Mouse (Mus musculus): ENCODE measurements around the gene Fam208a. TPM values are rescaled to one million over a fixed set of nuclear protein-coding genes. Genes with fewer than 3 reads are reported as not detected.

The Fam208a gene
- total RNA-seq (2021), result 10 to 100 TPM; 17.6 to 20.0 TPM
- long read RNA-seq, experiment 1, partial matches to known transcripts, result 0 of 7 reads
- long read RNA-seq, experiment 1, other reads (novel, unspliced or antisense), result 7 of 7 reads
- long read RNA-seq, experiment 2, partial matches to known transcripts, result 2 of 11 reads
- long read RNA-seq, experiment 2, other reads (novel, unspliced or antisense), result 9 of 11 reads

DNA sequence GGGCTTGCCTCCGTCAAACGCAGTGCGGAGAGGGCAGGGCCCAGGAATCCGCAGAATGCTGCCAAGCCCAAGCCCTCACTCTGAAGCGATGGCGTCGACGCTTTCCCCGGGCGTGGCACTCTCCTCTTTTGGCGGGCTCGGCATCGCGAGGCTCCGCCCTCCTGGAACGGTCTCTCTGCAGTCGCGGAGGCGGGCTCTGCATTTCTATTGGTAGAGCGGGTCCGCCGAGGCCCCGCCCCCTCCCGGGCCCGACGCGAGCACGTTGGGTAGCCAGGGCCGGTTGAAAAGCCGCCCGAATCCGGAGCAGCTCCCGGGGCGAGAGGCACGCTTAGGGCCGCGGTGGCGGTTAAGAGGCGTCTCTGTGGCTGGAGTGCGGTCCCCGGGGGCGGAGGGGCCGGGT, at the start of gene Fam208a:
Fam208a (plus strand) TSS at position 262 of the 400 bp plus-strand sequence.
- DNase-seq (ENCODE audit: low spot score in 2 of 2), result peak; percentile 87 to 94

DNA sequence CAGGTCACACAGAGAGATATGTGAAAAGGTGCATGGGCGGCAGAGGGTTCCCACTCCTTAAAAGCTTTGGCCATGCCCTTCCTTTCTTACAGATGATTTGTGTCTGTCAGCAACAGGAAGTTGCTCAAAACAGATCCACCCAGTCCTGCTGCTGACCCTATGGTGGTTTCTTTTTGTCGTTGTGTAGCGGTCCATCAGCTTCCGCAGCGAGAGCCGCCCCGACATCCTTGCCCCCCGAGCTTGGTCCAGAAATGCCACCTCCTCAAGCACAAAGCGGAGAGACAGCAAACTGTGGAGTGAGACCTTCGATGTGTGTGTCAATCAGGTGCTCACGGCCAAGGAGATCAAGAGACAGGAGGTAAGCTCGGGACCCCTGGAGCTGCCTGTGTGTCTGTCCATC, 49.2 kb upstream of the Fam208a start:
- DNase-seq (ENCODE audit: low spot score in 2 of 2), result no peak

DNA sequence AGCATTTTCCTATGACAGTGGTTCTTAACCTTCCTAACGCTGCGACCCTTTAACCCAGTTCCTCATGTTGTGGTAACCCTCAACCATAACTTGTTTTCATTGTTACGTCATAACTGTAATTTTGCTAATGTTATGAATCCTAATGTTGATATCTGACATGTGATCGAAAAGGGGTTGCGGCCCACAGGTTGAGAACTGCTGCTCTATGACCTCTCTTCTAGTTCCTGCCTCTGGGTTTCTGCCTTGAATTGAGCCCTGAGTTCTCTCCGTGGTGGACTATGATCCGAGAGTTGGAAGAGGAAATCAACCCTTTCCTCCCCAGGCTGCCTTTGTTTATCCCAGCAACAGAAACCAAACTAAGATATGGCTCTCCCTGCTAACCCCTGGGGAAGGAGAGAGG, 47.2 kb upstream of the Fam208a start:
- no peak for DNase-seq (ENCODE audit: low spot score in 2 of 2)

DNA sequence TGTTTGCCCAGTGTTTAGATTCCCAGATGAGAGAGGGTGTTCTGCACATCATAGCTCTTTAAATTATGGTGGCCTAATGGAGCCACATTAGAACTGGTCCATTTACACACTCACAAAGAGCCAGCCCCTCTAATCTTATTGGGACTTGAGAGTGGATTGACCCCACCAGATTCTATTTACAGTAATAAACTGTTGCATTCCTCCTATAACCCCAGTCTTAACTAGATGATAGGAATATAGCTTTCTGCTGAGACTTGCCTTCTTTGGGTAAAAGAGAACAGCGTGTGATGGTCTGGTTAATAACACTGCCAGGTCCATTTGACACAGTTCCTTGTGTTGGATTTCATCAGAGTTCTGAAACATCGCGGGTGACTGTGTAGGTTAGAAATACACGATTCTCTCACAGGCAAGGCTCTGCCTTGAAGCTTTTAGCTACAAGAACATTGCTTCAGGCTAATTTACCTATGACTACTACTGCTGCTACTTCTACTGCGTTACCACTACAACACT, 45.3 kb upstream of the Fam208a start:
- no peak for DNase-seq (ENCODE audit: low spot score in 2 of 2)

DNA sequence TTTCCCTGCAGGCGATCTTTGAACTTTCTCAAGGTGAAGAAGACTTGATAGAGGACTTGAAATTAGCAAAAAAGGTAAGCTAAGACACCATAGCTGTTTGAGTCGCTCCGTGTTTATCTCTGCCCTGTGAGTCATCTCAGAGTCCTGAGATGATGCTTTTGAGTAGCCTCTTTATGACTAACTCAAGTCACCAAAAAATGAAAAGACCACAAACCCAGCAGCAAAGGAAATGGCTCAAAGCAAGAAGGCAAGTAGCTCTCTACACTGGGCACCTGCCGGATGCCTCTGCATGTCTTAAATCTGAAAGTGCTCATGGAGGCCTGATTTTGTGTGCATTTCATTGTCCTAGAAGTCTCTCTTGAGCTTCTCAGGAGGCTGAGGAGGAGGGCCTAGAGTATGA, 44.5 kb upstream of the Fam208a start:
- DNase-seq (ENCODE audit: low spot score in 2 of 2), result no peak

DNA sequence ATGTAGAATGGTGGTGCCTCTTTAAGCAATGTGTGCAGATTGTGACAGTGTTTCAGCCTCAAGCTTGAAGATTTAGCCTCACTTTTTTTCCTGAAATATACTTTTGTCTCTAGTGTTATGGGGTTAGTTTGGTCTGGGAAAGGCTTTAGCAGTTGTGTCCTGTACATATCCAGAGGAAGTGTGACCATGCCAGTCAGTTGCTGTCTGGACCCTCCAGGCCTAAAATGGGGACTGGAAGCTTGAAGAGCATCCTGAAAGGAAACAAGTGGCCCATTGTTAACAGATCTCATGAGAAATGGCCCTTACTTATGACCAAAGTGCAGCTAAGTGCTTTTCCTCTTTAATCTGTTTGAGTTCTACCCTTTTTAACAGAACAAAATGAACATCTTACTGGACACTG, 40.0 kb upstream of the Fam208a start:
- no peak for DNase-seq (ENCODE audit: low spot score in 2 of 2)

DNA sequence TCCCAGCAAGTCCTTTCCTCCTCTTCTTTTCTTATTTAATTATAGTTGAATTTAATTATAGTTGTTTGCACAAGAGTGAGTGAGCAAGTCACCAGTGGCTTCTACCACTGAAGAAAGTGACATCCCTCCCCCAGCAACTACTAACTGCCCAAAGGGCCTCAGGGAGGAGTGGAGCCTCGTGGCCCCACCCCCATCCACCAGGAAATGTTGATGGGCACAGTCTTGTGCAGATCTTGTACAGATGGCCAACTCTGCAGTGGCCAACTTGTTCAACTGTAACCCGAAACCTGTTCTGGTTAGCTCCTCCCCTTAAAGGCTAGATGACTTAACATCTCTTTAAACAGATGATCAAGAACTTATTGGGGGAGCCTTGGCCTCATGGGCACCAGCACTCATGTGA, 38.9 kb upstream of the Fam208a start:
- no peak for DNase-seq (ENCODE audit: low spot score in 2 of 2)

DNA sequence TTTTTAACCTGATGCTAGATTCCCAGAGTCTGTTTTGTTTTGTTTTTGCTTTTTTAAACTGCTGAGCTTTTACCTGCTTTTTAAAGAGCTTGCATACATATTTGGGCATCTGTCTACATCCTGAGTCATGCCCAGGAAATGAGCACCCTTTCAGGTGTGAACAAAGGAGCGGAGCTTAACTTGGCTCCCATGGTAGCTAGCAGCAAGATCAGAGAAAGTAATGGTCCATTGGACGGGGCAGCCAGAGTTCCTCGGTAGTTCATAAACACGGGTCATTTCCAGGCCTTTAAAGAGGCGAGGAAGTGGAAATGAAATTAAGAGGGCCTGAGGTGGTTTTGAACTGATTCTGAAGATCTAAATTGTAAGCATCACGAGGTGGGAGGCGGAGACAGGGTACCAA, 38.0 kb upstream of the Fam208a start:
- no peak for DNase-seq (ENCODE audit: low spot score in 2 of 2)

DNA sequence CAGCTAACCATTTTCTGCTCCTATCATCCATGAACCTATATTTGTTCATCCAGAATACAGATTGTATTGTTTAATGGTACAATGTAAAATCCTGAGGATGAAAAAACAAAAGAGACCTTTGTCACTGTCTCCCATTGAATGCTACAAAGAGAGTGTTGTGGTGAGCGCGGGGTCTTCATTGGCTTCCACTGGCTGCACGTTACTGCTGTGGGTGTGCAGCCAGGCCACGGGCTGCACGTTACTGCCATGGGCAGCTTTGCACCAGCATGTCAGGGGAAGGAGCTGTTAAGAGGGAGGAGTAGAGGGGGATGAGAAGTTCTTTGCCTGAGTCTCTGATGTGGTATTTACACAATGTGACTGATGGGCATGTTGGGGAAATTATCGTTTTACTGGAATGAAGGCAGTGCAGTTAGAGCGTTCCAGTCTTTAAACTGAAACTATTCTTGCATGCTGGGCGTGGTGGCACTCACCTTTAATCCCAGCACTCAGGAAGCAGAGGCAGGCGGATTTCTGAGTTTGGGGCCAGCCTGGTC, 36.8 kb upstream of the Fam208a start:
- DNase-seq (ENCODE audit: low spot score in 2 of 2), result no peak

DNA sequence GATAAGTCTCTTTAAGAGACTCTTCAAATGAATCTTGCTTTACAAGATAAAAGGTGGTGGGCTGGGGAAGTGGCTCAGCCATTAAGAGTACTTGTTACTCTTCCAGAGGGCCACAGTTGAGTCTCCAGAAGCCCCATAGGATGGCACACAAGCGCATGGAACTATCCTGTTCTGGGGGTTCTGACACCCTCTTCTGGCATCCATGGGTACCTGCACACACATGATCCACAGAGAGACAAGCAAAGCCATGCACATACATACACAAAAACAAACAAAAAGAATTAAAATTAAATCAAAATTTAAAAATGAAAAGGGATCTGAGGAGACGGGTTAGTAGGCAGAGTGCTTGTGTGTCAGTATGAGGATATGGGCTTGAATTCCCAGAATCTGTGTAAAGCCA, 36.0 kb upstream of the Fam208a start:
- no peak for DNase-seq (ENCODE audit: low spot score in 2 of 2)

DNA sequence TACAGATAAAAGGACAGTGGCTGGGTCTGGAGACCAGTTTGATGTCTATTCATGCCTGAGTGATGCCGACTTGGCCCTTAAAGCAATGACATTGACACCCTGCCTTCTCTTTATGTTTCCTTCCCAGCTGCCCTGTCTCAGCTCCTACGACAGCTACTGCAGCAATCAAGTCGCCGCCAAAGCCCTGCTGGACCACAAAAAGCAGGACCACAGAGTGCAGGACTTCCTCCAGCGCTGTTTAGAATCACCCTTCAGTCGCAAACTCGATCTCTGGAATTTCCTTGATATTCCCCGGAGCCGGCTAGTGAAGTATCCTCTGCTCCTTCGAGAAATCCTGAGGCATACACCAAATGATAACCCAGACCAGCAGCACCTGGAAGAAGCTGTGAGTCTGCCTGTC, 34.8 kb upstream of the Fam208a start:
- DNase-seq (ENCODE audit: low spot score in 2 of 2), result no peak

DNA sequence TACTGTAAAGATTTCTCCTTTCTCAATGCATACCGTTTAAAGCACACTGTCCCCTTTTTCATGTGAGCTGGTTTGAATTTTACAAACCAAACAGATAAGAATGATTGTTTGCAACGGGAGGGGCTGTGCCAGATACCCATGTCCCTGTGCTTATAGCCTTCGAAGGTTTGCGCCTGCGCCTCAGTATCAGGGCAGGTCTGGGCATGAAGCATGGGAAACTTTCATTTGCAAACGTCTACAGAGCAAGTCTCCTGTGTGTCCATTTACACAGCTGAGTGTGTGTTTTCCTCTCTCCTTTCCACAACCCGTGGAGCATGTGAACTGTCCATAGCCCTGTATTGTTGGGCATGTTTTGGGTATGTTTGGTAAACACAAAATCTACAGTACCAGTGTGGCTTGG, 32.2 kb upstream of the Fam208a start:
- DNase-seq (ENCODE audit: low spot score in 2 of 2), result no peak

DNA sequence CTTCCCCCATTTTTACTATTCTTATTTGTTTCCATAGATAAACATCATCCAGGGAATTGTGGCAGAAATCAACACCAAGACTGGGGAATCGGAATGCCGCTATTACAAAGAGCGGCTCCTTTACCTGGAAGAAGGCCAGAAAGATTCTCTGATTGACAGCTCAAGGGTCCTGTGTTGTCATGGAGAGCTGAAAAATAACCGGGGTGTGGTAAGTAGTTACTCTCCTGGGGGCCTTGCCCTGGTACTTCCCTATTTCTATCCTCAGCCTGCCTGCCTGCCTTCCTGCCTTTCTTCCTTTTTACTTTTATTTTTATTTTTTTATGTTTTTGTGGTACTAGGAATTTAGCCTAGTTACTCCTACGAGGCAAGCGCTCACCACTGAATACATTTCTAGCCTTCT, 31.1 kb upstream of the Fam208a start:
- DNase-seq (ENCODE audit: low spot score in 2 of 2), result no peak

DNA sequence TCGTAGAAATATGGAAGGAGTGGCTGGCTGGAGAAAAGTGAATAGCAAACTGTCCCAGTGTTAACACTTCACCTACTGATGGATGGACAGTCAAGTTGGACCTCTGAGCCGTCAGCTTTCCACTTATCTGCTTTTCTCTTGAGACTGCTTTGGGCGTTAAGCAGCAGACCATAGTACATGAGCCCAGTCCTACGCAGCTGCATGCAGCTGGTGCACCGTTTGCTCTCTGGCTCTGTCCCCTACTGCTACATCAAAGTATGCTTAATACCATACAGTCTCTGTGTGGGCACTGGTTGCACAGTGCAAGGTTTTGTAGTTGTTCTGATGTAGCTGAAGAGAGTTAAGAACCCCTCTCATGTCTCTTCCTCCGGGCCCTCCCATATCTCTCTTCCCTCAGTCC, 28.1 kb upstream of the Fam208a start:
- DNase-seq (ENCODE audit: low spot score in 2 of 2), result no peak

DNA sequence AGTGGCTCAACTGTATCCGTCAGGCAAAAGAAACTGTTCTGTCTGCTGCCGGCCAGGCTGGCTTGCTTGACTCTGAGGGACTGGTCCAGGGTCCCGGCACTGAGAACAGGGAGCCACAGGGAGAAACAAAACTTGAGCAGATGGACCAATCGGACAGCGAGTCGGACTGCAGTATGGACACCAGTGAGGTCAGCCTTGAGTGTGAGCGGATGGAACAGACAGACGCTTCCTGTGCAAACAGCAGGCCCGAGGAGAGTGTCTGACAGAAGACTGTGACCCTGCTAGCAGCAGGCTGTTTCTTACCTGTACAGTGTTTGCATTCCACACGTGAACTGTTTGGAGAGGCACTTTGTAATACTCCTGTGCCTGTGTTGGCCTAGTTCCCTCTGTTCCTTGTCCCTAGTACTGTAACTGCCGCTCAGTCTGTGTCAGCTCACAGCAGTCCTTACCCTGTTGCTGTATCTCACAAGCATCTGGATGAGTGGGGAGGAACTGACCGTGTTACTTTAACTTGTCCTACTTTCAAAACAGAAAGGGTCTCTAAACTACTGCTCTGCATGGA, 26.8 kb upstream of the Fam208a start:
- no peak for DNase-seq (ENCODE audit: low spot score in 2 of 2)

DNA sequence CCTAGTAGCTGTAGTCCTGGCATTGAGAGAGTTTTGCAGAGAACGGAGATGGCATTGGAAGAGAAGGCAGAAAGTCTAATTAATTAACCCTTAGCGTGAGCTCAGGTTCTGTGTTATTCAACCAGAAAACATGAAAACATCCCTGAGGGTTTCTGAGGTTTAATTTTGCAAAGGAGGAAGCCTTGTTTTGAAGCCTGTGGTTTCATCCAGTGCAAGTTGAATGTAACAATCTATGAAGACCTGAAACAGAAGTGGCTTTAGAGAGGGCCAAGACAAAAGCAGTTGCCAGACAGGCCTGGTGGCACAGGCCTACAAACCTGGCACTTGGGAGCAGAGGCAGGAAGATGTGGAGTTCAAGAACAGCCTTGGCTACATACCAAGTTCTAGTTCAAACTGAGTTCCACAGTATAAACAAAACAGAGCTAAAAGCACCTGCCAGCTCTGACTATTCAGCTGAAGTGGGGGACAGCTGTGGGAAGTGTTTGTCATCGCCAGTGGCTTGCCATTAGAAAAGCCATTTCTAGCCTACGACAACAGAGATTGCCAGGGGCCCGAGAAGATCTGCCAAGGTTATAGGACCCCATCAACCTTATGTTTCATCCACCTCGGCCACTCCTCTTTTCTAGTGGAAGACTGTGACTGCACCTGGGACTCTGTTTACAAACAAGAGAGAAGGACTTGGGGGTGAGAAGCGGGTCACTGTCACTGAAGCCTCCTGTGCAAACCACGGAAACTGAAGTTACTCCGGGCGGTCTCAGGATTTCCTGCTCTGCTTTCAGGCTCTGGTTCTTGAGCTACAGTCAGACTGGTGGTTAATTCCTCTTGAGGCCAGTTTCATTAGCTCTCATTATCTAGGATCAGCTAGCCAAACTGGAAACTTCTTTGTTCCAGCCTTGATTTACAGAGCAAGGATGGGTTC, 26.0 kb upstream of the Fam208a start:
- no peak for DNase-seq (ENCODE audit: low spot score in 2 of 2)

DNA sequence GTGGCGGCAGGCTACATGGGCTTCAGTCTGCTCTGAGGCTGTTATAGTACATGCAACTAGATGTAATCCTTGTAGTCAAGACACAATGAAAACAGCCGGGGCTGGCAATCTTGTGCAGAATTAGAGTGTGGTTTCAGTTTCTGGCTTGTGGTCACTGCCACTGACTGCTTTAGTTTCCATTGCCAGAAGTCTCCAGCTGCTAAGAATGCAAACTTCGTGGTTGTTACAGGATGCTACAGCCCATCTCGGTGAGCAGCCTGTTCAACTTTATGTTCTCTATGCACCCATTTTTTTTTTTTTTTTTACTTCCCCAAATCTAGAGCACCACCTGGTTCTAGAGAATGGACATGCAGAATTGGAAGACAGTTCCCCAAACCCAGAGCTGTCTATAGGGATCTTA, 23.2 kb upstream of the Fam208a start:
- DNase-seq (ENCODE audit: low spot score in 2 of 2), result no peak

DNA sequence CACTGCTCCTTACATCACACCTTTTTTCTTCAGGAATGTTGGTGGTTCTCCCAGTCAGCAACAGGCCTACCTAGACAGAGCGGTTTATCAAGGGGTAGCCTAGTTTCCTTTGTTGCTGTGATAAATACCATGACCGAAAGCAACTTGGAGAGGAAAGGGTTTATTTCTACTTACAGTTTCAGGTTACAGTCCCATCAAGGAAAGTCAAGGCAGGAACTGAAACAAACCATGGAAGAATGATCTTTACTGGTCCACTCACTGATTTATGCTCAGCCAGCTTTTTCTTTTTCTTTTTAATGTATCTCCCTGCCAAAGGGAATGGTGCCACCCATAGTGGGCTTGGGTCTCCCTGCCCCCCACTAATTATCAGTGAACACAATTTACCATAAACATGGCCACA, 22.7 kb upstream of the Fam208a start:
- DNase-seq (ENCODE audit: low spot score in 2 of 2), result no peak

DNA sequence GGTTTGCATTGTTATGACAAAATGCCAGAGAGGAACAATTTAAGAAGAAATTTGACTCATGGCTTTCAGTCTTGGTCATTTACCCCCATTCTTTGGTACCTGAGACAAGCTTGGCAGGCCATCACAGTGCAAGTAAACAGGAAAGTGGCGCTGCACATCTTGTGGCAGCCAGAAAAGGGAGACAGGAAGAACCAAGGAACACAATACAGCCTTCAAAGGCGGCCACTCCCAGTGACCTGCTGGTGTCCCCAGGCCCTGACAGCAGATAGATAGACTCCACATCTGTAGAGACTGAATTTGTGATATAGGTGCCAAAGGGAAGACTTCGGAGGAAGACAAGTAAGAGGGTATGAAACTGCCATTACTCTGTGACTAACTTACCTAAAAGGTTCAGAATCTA, 20.4 kb upstream of the Fam208a start:
- no peak for DNase-seq (ENCODE audit: low spot score in 2 of 2)

DNA sequence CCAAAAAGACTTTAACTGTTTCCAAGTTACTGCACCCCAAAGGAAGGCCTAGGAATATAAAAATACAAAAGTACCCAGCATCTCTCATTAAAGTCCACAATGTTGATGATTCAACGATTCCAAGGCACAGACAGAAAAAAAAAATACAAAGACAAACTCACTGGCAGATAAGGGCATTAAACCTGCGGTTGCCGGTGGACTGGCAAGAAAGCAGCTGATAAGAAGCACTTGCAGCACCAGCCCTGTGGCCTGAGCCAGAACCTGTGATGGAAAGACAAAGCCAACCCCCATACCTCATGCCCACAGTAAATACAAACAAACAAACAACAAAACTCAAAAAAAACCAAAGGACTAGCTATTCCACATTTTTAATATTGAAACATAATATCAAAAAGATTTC, 19.0 kb upstream of the Fam208a start:
- no peak for DNase-seq (ENCODE audit: low spot score in 2 of 2)

DNA sequence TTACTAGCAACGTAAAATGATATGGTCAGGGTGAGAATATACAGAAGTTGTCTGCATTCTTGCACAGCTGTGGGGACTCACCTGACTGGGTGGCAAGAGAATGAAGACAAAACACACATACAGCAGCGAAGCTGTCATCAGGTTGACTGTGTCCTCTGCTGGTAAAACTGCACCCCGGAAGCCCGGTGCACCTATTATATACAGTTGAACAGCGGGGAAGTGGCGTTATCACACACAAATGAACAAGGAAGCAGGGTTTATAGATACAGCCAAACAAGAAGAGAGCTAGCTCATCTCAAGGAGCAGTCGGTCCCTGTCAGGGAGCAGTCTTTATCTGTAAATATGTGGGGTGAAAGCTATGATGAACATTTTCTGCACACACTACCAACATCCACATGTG, 17.1 kb upstream of the Fam208a start:
- DNase-seq (ENCODE audit: low spot score in 2 of 2), result no peak

DNA sequence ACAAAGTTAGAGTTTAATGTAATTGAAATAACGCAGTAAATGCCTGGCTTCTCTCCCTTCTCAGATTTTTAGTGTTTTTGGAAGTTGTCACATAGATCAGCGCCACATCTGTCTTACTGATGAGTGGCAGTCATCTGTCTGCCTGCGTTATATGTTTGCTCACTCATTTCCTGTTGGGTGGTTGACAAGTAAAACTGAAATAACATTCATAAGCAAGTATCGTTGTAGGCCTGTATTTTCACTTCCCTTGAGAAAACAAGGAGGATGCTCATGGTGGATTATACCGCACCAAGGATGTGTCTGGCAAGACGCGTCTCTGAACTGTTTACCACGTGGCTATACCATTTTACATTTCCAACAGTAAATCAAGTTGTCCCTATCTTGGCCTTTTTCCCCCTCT, 15.9 kb upstream of the Fam208a start:
- no peak for DNase-seq (ENCODE audit: low spot score in 2 of 2)
